Mouse (Mus musculus) lung, postnatal 0 days (tissue): ENCODE measurements around the gene G430095P16Rik. TPM values are rescaled to one million over a fixed set of nuclear protein-coding genes. Genes with fewer than 3 reads are reported as not detected.

Experiments used
- ATAC-seq: fragments of 200-750 bp; cut with Nextera tagmentation; 2 replicates; pipeline ENCODE4 v1.8.0; 2017; ENCODE audit warnings: moderate library complexity
- DNase-seq: peaks from one replicate; pipeline ENCODE4 v3.0.0-alpha.2; 2016; ENCODE audit warnings: low spot score
- H3K27ac ChIP-seq: fragments of 300-500 bp; sonication (generic); 2 replicates; pipeline ENCODE4 v1.5.1; 2014; ENCODE audit warnings: antibody characterized with exemption, mild to moderate bottlenecking, low read length, mixed read lengths
- H3K27me3 ChIP-seq: fragments of 300-500 bp; sonication (generic); replicated peaks from 2 replicates; pipeline ENCODE4 v1.6.1; 2014; ENCODE audit warnings: low read length, mixed read lengths; ENCODE audit not compliant: insufficient read depth
- H3K36me3 ChIP-seq: fragments of 300-500 bp; sonication (generic); 2 replicates; pipeline ENCODE4 v1.6.1; 2014; ENCODE audit warnings: low read length, mixed read lengths; ENCODE audit not compliant: insufficient read depth
- H3K4me1 ChIP-seq: fragments of 300-500 bp; sonication (generic); 2 replicates; pipeline ENCODE4 v1.6.1; 2014; ENCODE audit warnings: antibody characterized with exemption, low read depth, low read length, mixed read lengths; ENCODE audit not compliant: insufficient read depth
- H3K4me2 ChIP-seq: fragments of 300-500 bp; sonication (generic); replicated peaks from 2 replicates; pipeline ENCODE4 v1.6.1; 2014; ENCODE audit warnings: low read depth, mild to moderate bottlenecking, low read length, moderate library complexity, mixed read lengths
- H3K4me3 ChIP-seq: fragments of 300-500 bp; sonication (generic); 2 replicates; pipeline ENCODE4 v1.5.1; 2014; ENCODE audit warnings: low read depth, low read length
- H3K9ac ChIP-seq: fragments of 300-500 bp; sonication (generic); replicated peaks from 2 replicates; pipeline ENCODE4 v1.6.1; 2014; ENCODE audit warnings: low read depth, mild to moderate bottlenecking
- H3K9me3 ChIP-seq: fragments of 300-500 bp; sonication (generic); 2 replicates; pipeline ENCODE4 v1.6.1; 2016; ENCODE audit warnings: low read length, mixed read lengths
- CTCF ChIP-seq: IDR thresholded peaks from 2 replicates; pipeline ENCODE4 v1.5.1; 2016; ENCODE audit warnings: antibody characterized with exemption, mild to moderate bottlenecking
- EP300 ChIP-seq: IDR thresholded peaks from 2 replicates; pipeline ENCODE4 v1.6.1; 2016; ENCODE audit warnings: antibody characterized with exemption, mild to moderate bottlenecking, control low read depth
- WGBS: fragments of 180-500 bp; shearing (Covaris S2); extraction: QIAGEN DNeasy Blood & Tissue Kit; methylation state at CpG from one replicate; pipeline ENCODE4 v1.1.7; 2014; 5-methylcytosine and 5-hydroxymethylcytosine counted together
- polyA plus RNA-seq: library from polyadenylated mRNA; unstranded; fragments of >200 nt; fragmentation: Nextera tagmentation; extraction: Ambion mirVana; gene quantifications from 2 replicates; pipeline ENCODE4 v1.2.1, GENCODE M21; 2015

Gene G430095P16Rik
- polyA plus RNA-seq, 1 experiment from 2014 or later, result 2.8 TPM

DNA sequence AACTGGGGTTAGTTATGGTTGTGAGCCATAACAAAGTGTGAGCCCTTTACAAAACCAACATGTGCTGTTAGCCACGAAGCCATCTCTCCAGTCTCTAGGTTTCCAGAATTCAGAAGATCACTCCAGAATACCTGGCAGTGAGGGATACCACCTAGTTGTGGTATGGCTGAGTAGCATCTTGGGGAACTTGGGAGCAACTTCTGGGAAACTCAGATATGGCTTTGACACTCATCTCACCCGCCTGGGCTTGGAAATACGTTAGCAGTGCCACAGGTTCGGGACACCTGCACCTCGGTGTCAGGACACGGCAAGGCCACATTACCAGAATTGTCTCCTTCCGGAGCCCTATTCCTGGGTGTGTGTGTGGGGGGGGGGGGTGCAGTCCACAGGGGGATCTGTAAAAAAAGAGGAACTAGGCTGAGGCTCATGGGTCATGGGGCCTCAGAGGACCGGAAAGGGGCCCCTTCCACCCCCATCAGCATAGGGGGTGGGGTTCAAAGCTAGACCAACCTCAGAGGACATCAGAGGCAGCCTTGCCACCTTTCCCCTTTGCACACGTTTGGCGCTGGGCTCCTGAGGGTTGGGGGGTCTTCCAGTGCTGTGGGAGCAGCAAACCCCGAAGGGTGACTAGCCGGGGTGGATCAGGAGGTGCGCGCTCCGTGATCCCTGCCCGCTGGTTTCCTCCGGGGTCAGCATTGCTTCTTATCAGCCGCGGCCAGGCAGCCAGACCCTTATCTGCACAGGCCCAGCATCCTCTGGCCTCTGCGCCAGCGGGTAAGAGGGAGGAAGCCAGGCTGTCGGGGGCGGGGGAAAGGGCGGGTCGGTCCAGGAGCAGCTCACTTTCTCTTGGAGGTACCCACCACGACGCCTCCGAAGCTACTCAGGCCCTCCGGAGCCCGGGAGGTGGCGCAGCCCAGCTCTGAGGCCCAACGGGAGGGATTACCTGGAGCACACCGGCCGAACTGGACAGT lies 21.6 kb upstream of the G430095P16Rik start, which contains the start of gene Lyl1:
TSS of gene Lyl1 (plus strand) at position 517 of the 971 bp plus-strand sequence.
- H3K9me3 ChIP-seq, result no peaks in the 10 kb centered on the region
- WGBS, result 15% methylated on average over 34 of the region's 34 CpGs
- ATAC-seq, result peak; percentile 69
- peak within 1 kb of the TSS; percentile 26; the same call in 1 of the 2 replicates for H3K9ac ChIP-seq
- H3K36me3 ChIP-seq, result 0 out of 2 replicates have a peak, but pooled peaks cover 13% of the 10 kb centered on the region
- H3K4me3 ChIP-seq, result peak within 1 kb of the TSS; percentile 33
- H3K4me2 ChIP-seq, result peak within 1 kb of the TSS; percentile 48
- peak within 1 kb of the TSS; percentile 76 for H3K27ac ChIP-seq
- peak; percentile 81 for DNase-seq
- TF ChIP-seq CTCF (peak; percentile 58), EP300 (peak; percentile 97)
- no peaks in the 10 kb centered on the region for H3K27me3 ChIP-seq
- peaks cover 20% of the 10 kb centered on the region for H3K4me1 ChIP-seq

DNA sequence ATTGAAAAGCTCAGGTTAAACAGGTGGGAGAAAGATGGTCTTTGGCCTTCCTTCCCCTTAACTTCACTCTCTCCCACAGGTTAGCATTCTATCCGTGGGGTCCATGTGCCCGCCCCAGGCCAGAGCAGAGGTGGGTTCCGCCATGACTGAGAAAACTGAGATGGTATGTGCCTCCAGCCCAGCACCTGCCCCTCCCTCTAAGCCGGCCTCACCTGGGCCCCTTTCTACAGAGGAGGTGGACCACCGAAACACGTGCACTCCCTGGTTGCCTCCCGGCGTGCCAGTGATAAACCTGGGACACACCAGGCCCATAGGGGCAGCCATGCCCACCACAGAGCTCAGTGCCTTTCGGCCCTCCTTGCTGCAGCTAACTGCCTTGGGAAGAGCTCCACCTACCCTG lies 20.2 kb upstream of the G430095P16Rik start:
- Histone ChIP-seq H3K36me3 (0 out of 2 replicates have a peak, but pooled peaks cover 1% of the 10 kb centered on the region), H3K4me1 (peaks cover 22% of the 10 kb centered on the region), H3K27me3 (no peaks in the 10 kb centered on the region), H3K9me3 (no peaks in the 10 kb centered on the region), H3K4me3 (peak overlapping the region; percentile 33), H3K27ac (no peak overlapping the region), H3K4me2 (peak overlapping the region; percentile 48), H3K9ac (no peak overlapping the region)
- ATAC-seq, result no peak
- no peak for DNase-seq
- TF ChIP-seq CTCF (no peak), EP300 (no peak)
- WGBS, result 66% methylated on average over 9 of the region's 9 CpGs

DNA sequence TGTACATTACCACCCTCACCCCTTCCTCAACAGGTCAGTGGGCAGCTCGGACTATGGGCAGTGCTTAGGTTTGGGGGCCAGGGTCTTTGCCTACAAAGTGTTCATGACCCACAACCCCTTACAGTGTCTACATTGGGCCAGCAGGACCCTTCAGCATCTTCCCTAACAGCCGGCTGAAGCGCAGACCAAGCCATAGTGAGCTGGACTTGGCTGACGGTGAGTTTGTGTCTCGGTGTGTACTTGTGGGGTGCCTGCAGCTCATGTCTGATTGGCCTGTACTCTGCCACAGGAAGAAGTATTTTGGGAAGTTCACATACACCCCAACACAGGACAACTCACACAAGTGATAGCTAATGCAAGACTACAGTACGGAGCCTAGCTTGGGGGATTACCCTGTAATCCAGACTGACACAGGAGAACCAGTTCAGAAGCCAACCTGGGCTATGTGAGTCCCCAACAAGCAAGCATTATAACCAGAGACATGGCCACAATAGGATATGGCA lies 19.8 kb upstream of the G430095P16Rik start:
- Histone ChIP-seq H3K36me3 (no peaks in the 10 kb centered on the region), H3K4me2 (peak overlapping the region; percentile 69), H3K4me1 (peaks cover 24% of the 10 kb centered on the region), H3K9me3 (no peaks in the 10 kb centered on the region), H3K9ac (no peak overlapping the region), H3K27me3 (no peaks in the 10 kb centered on the region), H3K27ac (0 out of 2 replicates have a peak overlapping the region, but pooled peaks have one; percentile 20), H3K4me3 (peak overlapping the region; percentile 33)
- DNase-seq, result no peak
- ATAC-seq, result no peak
- TF ChIP-seq EP300 (no peak), CTCF (no peak)
- WGBS, result 72% methylated on average over 6 of the region's 6 CpGs

- H3K4me3 ChIP-seq, result peak overlapping the region; percentile 33
- no peaks in the 10 kb centered on the region for H3K9me3 ChIP-seq
- no peaks in the 10 kb centered on the region for H3K27me3 ChIP-seq
- no peak overlapping the region for H3K9ac ChIP-seq
- TF ChIP-seq CTCF, result peak; percentile 28
- no peak for TF ChIP-seq EP300
- no peaks in the 10 kb centered on the region for H3K36me3 ChIP-seq
- peak; percentile 20 for DNase-seq
- H3K27ac ChIP-seq, result peak overlapping the region; percentile 81
- 27% methylated on average over 38 of the region's 38 CpGs for WGBS
- peak overlapping the region; percentile 69 for H3K4me2 ChIP-seq
- no peak for ATAC-seq
- peaks cover 19% of the 10 kb centered on the region for H3K4me1 ChIP-seq
Observed at GRCm38 (mm10) chr8:84703466-84704249, 19.1 kb upstream of the G430095P16Rik start.

DNA sequence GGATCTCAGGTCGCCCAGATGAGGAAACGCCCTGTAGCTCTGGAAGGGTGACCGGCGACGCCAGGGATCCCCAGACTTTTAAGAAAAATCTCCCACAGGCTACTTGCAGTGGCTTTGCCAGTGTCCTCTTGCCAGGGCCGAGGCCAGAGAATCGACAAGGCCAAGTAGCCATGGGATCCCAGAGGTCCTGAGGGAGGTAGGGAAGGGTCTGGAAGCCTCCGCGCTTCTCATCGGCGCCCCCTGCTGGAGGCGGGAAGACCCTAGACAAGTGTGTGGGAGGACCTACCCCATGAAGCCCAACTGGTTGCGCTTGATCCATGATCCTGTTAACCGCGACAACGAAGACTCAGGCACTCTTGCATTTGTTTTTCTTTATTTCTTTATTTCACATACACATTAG lies 18.5 kb upstream of the G430095P16Rik start:
- peak; percentile 18 for ATAC-seq
- H3K9me3 ChIP-seq, result no peaks in the 10 kb centered on the region
- peak overlapping the region; percentile 69 for H3K4me2 ChIP-seq
- no peaks in the 10 kb centered on the region for H3K36me3 ChIP-seq
- DNase-seq, result peak; percentile 80
- H3K9ac ChIP-seq, result no peak overlapping the region
- H3K4me1 ChIP-seq, result peaks cover 15% of the 10 kb centered on the region
- H3K4me3 ChIP-seq, result peak overlapping the region; percentile 32
- H3K27me3 ChIP-seq, result no peaks in the 10 kb centered on the region
- TF ChIP-seq EP300, result no peak
- TF ChIP-seq CTCF, result peak; percentile 85
- 14% methylated on average over 16 of the region's 16 CpGs for WGBS
- H3K27ac ChIP-seq, result peak overlapping the region; percentile 81
